Mouse (Mus musculus): ENCODE data around the gene Lrrfip1.

Gene Lrrfip1

DNA sequence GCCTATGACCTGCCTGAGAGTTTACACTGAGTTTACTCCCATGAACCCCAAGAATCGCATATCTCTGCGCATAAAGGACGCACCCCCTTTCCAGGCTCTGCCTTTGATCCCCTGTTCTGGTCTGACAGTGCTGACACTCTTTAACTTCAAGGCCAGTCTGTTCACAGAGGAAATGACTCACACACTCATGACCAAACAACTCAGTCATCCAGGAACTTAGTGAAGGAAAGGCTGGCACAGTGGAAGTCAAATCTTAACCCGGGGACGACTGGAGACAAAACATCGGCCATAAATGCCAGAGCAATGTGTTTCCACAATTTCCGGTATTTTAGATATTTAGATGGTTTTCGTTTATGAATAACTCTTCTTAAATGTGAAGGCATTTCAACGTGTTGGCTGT is 25.4 kb downstream of the Lrrfip1 start:
- DNase-seq (ENCODE audit: low read depth) = no peak

DNA sequence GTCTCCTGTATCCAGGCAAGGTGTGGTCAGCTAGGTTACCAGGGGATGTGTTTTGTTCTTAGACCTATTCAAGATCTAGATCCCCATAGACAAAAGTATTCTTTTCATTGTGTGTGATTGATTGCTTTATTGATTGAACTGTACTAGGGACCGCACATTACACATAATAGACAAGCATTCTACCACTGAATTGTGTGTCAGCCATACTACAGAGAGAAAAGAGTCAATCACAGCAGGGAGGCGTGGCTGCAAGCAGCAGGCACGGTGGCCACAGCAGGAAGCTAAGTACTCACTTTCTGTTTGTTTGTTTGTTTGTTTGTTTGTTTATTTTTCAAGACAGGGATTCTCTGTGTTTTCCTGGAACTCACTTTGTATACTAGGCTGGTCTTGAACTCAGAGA is 25.9 kb downstream of the Lrrfip1 start:
- no peak for DNase-seq (ENCODE audit: low read depth)

DNA sequence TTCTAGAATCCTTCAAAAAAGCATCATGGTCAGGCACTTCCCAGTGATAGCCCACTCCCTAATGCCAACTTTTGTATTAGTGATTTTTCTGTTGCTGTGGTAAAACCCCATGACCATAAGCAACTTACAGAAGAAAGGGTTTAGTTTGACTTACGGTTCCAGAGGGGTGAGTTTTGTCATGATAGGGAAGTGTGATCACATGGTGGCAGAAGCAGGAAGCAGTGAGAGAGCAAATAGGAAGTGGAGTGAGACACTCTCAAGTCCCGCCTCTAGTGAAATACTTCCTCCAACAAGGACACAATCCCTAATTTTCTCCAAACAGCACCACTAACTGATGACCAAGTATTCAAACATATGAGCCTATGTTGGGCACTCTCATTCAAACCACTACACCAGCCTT is 28.4 kb downstream of the Lrrfip1 start:
- no peak for DNase-seq (ENCODE audit: low read depth)

DNA sequence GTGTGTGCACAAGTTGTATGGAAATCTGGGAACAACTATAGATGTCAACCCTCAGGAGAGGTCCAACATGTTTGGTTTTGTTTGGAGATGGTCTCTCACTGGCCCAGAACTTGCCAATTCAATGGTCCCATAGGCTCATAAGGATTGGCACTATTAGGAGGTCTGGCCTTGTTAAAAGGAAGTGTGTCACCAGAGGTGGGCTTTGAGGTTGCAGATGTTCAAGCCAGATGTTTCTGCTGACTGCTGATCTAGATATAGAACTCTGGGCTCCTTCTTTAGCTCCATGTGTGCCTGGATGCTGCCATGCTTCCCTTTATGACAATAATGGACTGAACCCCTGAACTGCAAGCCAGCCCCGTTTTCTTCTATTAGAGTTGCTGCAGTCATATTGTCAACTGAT is 31.8 kb downstream of the Lrrfip1 start:
- DNase-seq (ENCODE audit: low read depth) = no peak

DNA sequence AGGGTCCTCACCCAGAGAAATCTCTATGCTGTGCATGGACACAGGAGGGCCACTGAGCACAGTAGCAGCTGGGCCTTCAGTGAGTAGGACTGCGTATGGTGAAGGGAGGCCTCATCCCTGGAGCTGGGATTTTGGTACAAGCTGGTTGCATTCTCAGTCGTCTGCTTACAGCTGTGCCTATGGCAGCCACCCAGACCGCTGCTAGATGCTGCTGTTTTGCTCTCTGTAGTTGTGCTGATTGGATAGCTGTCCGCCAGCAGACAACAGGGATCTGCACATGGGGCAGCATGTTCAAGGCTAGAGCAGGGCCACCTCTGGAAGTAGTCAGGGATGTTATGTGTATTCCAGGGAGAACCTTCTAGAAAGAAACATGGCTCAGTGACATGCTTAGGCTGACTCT is 33.0 kb downstream of the Lrrfip1 start:
- DNase-seq (ENCODE audit: low read depth) = no peak

DNA sequence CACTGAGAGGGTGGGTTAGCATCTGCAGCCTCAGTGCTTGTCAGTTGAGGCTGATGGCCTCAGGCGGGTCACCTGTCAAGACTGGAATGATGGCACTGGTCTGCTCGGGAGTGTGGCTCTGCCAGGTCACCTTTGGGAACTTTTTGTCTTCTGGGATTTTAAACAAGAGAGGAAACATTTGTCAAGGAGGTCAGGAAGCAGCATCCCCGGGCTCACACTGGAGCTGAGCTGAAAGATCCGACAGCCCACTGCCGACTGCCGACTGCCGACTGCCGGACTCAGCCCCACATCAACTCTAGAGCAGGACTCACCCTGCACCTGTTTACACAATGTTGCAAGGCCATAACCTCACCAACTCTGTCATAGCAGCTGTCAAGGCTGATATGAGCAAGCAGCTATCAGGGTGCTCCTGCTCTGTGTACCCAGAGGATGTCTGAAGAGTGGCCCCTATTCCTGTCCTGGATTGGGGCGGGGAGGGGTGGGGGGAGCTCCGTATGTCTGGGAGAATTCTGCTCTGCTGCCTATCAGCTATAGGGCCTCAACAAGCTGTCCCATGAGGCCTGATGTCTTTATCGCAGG is 33.9 kb downstream of the Lrrfip1 start:
- no peak for DNase-seq (ENCODE audit: low read depth)

DNA sequence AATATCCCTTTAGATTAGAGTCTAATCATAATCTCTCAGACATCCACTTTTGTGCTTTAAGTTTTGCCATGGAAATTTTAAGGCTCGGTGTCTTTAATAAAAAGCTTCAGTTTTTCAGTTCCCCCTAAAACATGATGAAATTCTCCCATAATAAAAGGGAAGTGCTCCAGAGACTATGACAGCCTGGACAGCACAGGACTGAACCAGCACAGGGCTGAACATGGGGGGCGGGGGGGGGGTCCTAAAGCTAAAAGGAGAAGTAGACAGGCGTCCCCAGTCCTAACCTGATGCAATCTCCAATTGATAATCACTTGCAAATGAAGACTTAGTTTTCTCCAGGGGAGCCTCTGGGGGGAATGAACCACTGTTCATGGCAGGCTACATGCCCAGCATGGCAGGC is 36.0 kb downstream of the Lrrfip1 start:
- DNase-seq (ENCODE audit: low read depth) = no peak

DNA sequence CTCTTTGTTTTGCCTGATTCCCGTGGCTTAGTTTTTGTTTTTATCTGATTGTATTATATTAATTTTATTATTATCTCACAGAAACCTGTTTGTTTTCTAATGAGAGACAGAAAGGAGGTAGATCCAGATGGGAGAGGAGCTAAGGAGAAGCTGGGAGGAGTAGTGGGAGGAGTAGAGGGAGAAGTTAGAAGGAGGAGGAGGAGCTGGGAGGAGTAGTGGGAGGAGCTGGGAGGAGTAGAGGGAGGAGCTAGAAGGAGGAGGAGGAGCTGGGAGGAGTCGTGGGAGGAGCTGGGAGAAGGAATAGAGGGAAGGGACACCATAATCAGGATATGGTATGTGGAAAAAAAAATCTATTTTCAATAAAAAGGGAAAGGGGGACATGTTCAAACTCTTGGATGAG is 36.7 kb downstream of the Lrrfip1 start:
- DNase-seq (ENCODE audit: low read depth) = no peak

DNA sequence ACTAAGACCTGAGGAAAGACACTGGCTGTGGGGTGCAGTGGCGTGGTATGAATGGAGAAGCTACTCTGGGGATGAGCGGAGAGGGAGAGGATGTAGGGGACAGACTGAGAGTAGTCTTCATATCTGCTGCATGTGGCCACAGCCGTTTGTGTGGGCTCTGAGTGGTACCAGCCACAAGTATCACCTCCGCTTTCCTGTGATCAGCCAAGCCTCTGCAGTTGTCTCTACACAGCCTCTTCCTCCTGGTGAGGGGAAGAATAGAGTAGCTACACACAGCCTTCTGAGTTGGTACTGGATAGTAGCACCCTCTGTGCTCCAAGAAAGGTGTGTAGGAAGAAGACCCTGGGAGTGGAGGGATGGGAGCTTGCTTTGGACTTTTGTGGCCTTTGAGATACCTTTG is 38.7 kb downstream of the Lrrfip1 start:
- no peak for DNase-seq (ENCODE audit: low read depth)

DNA sequence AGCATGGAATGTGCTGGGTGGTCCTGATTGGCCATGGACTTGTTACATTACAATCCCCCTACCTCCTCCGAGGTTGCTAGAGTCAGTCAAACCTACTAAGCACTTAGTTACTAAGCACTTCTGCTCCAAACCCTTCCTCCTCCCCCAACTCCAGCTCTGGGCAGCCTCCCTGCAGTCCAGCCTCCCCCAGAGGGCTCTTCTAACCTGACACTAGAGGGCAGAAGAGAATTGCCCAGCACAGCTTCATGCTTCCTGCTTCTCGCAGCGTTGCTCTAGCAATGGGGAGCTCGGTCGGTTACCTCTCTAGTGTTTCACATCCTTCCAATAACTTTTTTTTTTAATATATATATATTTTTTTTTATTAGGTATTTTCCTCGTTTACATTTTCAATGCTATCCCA is 39.5 kb downstream of the Lrrfip1 start:
- DNase-seq (ENCODE audit: low read depth) = peak; percentile 86

DNA sequence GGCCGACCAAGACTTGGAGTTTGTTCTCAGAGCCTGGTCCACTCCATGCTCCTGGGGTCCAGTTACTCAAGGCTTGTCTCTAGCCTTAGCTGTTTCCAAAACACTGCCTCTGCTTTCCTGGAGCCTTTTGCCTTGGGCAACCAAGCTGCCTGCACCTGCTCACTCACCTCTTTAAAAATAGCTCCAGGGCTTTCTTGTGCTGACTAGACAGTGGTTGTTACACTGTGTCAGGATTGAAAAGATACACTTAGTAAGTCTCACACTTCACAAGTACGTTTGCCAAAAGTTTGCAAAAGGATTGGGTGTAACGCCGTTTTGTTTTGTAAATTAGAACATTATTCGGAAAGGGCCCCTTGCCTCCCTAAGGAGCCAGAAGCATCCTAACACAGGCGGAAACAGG is 40.0 kb downstream of the Lrrfip1 start:
- DNase-seq (ENCODE audit: low read depth) = no peak

DNA sequence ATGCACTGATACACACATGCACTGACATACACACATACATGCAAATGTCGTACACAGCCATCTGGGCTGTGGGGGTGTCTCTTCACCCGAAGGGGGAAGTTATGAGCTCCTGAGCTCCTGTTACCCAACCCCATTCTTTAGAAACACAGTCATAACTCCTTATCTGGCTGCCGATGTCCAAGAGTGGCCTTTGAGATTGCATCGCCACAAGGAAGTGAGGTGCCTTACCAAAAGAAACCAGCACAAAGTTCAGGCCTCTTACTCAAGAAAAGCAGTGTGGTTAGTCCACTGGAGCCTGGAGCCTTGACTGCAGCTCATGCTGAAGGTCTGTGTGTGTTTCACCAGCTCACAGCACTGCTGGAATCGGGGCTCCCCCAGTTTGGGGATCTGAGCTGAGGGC is 43.1 kb downstream of the Lrrfip1 start:
- DNase-seq (ENCODE audit: low read depth) = no peak

DNA sequence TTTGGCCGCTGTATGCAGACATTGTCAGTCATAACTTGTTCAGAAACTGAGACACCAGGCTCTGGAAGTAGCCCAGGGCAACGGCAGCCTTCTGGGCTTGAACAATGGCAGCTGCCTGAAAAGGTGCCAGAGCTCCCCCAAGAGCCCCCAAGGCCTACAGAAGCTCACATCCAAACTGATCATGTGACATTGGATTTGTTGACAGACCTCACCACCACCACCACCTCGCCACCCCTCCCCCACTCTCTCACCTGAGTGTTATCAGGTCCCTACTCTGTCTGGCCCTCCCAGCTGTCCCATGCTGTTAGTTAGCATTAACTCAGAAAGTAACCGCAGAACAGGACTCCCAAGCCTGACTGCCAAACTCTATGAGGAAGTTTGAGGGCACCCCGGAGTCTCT is 44.7 kb downstream of the Lrrfip1 start:
- DNase-seq (ENCODE audit: low read depth) = no peak

DNA sequence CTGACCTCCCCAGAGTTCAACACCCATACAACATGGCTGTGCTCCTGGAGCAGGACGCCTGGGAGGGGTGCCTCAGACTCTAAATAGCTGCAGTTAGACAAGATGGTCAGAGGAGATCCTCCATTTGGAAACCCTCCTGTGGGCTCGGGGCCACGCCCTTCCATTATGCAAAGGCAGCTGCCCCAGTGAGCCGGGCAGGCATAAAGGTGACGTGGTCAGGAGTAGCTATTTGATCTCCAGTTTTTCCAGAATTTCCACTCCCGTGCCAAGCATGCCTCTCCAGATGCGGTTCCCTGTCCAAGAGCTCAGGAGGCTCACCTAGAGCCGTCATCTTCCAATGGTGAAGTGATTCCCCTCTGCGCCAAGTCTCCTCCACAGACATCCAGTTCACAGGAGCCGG is 45.6 kb downstream of the Lrrfip1 start:
- DNase-seq (ENCODE audit: low read depth) = no peak

DNA sequence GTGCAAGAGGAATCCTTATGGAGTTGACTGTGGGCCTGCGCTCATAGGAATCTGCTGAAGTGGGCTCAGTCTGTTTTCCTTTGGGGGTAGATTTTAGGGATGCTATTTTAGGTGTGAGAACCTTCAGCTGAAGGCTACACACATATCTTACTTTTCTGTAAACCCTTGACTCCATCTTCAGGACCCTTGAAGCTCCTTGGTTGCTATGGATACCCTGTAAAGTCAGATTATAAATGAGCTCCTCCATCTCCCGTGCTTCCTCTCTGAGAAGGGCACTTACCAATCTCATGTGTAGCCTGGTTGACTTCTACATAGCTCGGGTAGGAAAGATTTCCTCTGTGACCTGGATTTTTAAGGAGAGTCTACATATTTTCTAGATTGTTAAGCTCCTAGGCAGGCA is 46.1 kb downstream of the Lrrfip1 start:
- DNase-seq (ENCODE audit: low read depth) = no peak

DNA sequence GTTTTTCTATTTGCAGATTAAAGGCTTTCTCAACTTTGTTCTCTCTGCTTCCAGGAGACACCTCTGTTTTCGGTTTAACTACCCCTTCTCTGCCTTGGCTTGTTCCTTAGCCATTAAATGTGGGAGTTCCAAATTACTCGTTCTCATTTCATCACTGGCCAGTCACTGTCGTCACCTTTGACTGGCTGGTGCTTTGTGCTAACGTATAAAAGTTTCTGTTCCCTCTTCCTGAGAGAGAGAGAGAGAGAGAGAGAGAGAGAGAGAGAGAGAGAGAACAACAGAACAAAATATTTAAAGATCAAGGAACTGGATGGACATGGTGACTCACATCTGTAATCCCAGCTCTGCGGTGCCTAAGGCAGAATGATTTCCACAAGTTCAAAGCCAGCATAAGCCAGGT is 47.7 kb downstream of the Lrrfip1 start:
- DNase-seq (ENCODE audit: low read depth) = no peak

DNA sequence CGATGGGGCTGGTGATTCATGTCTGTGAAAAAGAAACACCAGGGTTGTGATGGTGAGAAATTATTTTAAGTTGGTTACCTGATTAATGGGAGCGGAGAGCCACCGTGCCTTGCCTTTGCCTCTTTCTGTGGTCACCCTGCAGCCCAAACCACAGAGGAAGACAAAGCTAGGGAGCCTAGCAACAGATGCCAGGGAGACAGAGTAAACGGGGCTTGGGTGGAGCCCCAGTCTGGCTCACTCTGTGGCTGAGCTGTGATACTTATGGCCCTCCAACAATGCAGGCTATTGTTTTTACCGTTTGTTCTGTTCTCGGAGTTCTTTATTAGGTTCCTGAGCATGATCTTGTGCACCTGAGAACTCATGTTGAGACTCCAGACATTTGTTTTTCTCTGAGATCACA is 50.8 kb downstream of the Lrrfip1 start:
- DNase-seq (ENCODE audit: low read depth) = no peak

DNA sequence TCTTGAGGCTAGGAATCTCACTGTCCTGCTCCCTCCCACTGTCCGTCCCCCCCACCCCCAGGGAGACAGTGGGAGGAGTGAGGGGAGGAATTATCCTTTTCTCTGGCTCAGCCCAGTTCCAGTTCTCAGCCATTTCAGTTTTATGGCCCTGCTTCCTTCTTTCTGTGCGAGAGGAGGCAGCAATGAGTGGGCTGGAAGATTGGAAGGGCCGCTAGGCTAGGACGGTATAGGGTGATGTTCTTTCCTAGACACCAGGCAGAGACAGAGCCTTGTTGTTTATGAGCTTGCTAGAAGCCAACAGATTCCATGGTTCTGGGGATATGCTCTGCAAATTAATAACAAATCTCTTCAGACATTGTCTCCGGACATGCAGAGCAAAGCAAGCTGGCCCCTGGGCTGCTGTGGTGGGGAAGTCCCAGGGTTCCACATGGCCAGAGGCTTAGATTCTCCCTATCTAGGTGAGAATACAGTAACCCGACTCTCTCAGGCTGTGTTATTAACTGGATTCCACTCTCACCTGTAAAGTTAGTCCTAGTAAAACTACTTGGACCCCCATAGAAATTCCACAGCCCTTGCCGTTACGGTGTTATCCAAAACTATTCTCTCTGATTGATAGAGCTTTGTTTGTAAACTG is 53.0 kb downstream of the Lrrfip1 start:
- no peak for DNase-seq (ENCODE audit: low read depth)

DNA sequence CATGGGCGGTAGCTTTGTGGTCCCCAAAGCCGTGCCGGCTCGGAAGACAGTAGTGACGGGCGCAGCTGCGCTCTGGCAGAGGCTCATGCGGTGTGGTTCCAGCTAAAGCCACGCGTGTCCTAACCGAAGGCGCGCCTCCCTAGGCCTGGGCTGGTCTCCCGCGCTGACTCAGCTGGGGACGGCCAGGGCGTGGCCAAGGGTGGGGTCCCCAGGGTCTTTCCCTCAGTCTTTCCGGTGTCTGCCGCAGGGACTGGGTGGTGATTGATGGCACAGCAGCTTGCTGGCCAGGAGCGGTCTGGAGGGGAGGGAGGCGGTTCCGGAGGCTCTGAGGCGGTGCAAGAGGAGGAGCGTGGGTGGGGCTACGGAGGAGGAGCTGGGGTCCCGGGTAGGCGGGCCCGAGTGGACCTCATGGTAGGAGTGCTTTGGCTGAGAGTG is 54.2 kb downstream of the Lrrfip1 start:
- DNase-seq (ENCODE audit: low read depth) = peak; percentile 95

DNA sequence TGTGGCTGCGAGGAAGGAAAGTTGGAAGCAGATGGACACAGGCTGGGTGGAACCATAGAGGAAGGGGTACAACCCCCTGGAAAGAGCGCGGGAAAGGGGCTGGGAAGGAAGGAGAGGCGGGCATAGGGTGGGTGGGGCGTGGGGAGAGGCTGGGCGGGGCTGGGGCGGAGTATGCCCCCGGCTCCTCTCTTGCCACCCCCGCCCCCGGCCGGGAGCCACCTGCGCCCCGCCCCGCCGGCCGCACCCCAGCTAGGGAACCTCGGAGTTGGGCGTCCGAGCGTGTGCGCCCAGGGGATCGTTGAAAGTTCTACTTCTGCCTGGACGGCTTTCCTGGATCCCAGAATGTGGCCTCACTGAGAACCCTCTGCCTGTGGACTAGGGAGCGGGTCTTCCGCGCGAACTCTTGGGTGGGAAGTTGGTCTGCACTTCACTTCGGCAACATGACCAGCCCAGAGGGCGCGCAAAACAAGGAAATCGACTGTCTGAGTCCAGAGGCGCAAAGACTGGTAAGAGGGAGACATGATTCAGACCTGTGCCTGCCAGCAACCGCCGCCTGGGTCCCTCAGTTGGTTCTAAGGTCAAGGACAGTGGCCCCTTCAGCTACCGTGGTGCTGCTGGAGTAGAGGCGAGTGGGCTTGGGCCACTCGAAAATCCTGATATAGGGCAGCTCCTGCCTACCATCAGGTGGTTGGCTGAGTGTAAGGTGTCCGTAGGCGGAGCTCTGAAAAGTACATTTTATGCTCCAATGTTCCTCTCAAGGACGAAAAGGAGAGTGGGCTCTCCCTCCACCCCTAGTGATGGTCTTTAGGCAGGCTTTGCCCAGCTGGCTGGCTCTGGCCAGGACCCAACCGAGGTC is 54.9 kb downstream of the Lrrfip1 start:
- no peak for DNase-seq (ENCODE audit: low read depth)

DNA sequence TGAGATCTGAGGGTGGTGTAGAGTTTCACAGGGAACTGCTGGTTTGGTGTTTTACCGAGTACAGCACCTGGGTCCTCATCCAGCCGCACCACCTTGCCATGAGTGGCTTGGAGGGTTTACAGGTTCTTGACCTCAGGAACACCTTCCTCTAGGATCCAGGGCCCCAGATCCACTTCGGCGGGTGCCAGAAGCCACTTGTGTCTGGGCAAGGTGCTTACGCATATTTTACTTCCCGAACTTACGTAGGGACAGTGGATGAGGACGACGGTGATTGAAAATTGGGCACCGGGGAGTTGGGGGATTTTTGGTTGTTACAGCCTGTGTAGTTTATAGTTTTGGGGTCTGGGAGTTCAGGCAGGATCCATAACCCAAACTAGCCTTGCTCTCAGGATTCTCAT is 55.5 kb downstream of the Lrrfip1 start:
- no peak for DNase-seq (ENCODE audit: low read depth)

DNA sequence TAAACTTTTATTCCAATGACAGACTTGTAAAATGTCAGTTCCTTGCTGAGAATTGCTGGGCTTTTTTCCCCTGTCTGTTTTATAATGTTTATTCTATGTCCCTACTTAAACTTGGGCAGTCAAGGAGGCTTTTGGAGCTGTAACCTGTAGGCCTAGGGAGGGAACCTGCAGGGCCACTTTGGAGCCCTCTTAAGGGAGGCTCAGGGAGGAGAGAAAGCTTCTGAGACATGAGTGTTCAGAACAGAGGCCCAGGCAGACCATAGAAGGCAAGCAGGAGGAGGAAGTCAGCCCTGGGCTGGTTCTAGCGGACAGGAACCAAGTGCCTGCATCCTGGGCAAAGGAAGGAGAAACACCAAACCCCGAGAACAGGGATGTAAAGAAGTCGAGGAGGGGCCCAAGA is 56.3 kb downstream of the Lrrfip1 start:
- DNase-seq (ENCODE audit: low read depth) = peak; percentile 59

DNA sequence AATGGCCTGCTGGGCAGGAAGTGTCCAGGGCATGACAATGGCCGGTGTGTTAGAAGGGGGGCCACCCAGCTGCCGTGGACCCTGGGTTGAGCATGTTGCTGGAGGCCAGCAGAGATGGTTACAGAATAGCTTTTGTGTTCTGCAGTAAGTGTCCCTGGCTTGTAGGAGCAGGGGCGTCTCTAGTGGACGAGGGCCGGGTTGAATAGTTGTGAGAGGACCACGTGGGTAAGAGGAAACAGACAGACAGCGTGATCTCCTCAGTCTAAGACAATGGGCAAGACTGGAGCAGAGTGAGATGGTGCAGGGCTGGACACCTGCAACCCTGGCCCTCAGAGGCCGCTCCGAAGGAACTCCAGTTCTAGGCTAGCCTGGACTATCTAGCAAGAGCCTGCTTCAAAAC is 57.2 kb downstream of the Lrrfip1 start:
- peak; percentile 49 for DNase-seq (ENCODE audit: low read depth)

DNA sequence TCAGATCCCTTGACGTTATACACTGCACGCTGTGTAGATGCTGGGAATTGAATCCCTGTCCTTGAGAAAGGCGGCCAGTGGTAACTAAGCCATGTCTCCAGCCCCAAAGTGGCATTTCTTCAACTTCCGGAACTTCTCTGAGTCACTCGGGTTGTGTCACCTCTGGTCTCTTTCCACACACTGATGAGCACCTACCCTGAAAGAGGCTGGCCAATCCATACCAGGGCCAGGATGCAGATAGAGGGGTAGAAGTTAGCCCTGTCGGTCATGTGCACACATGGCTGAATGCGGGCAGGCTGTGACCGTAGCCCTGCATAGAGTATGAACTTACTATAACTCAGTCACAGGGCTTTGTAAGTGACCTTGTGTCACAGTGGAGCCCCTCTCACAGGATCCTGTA is 57.9 kb downstream of the Lrrfip1 start:
- peak; percentile 65 for DNase-seq (ENCODE audit: low read depth)

All from naive thymus-derived CD4-positive, alpha-beta T cell, adult 2 months (primary cell).